Mouse (Mus musculus): ENCODE data around the gene Wnt3. TPM values are rescaled to one million over a fixed set of nuclear protein-coding genes. Genes with fewer than 3 reads are reported as not detected.
"Not testable (repeated sequence)": the region's sequence is repeated elsewhere in the genome, so short reads cannot be mapped to it uniquely, and the experiment has no call there.

The Wnt3 gene
- 1 to 10 TPM; 2.0 to 2.9 TPM for total RNA-seq (2021)
- long read RNA-seq, experiment 1, partial matches to known transcripts, result 3 of 5 reads
- long read RNA-seq, experiment 1, other reads (novel, unspliced or antisense), result 0 of 5 reads
- long read RNA-seq, experiment 2, partial matches to known transcripts, result 1 of 2 reads
- long read RNA-seq, experiment 2, other reads (novel, unspliced or antisense), result 1 of 2 reads

GRCm38 (mm10) chr11:103773387-103774227, at the start of gene Wnt3:
Gene Wnt3, plus strand, starts transcription at chr11:103774150.
- DNase-seq (ENCODE audit: low spot score in 2 of 2), result no peak

GRCm38 (mm10) chr11:103724331-103724771, 49.6 kb upstream of the Wnt3 start:
- DNase-seq (ENCODE audit: low spot score in 2 of 2), result no peak

GRCm38 (mm10) chr11:103729282-103729985, 44.5 kb upstream of the Wnt3 start:
- no peak for DNase-seq (ENCODE audit: low spot score in 2 of 2)

- no peak for DNase-seq (ENCODE audit: low spot score in 2 of 2)
Observed at GRCm38 (mm10) chr11:103731594-103731993, 42.4 kb upstream of the Wnt3 start.

- DNase-seq (ENCODE audit: low spot score in 2 of 2), result no peak
Observed at GRCm38 (mm10) chr11:103732306-103732705, 41.6 kb upstream of the Wnt3 start.

- no peak for DNase-seq (ENCODE audit: low spot score in 2 of 2)
Observed at GRCm38 (mm10) chr11:103733069-103733468, 40.9 kb upstream of the Wnt3 start.

GRCm38 (mm10) chr11:103733961-103734360, 40.0 kb upstream of the Wnt3 start:
- DNase-seq (ENCODE audit: low spot score in 2 of 2), result no peak

- no peak for DNase-seq (ENCODE audit: low spot score in 2 of 2)
Observed at GRCm38 (mm10) chr11:103734411-103735045, 39.4 kb upstream of the Wnt3 start.

- no peak for DNase-seq (ENCODE audit: low spot score in 2 of 2)
Observed at GRCm38 (mm10) chr11:103735046-103735781, 38.7 kb upstream of the Wnt3 start.

- DNase-seq (ENCODE audit: low spot score in 2 of 2), result no peak
Observed at GRCm38 (mm10) chr11:103749306-103750089, 24.5 kb upstream of the Wnt3 start, which contains the start of gene Wnt9b. Gene Wnt9b, minus strand, starts transcription at chr11:103749821.

GRCm38 (mm10) chr11:103750612-103751011, 23.3 kb upstream of the Wnt3 start:
- DNase-seq (ENCODE audit: low spot score in 2 of 2), result no peak

- DNase-seq (ENCODE audit: low spot score in 2 of 2), result no peak
Observed at GRCm38 (mm10) chr11:103758054-103758453, 15.9 kb upstream of the Wnt3 start.

- peak; percentile 52 to 67 for DNase-seq (ENCODE audit: low spot score in 2 of 2)
Observed at GRCm38 (mm10) chr11:103758706-103759105, 15.2 kb upstream of the Wnt3 start.

- no peak for DNase-seq (ENCODE audit: low spot score in 2 of 2)
Observed at GRCm38 (mm10) chr11:103760101-103760500, 13.8 kb upstream of the Wnt3 start.

- DNase-seq (ENCODE audit: low spot score in 2 of 2), result not testable (repeated sequence)
Observed at GRCm38 (mm10) chr11:103760891-103761290, 13.1 kb upstream of the Wnt3 start.

GRCm38 (mm10) chr11:103763410-103764163, 10.4 kb upstream of the Wnt3 start:
- DNase-seq (ENCODE audit: low spot score in 2 of 2), result peak; percentile 52 to 69

- no peak for DNase-seq (ENCODE audit: low spot score in 2 of 2)
Observed at GRCm38 (mm10) chr11:103764601-103765000, 9.3 kb upstream of the Wnt3 start.

GRCm38 (mm10) chr11:103765556-103766011, 8.4 kb upstream of the Wnt3 start:
- no peak for DNase-seq (ENCODE audit: low spot score in 2 of 2)

Data from layer of hippocampus, postnatal 14 days (tissue).